Mouse (Mus musculus) lung, embryonic 16.5 days (tissue): ENCODE data around the gene Vsx1. TPM values are rescaled to one million over a fixed set of nuclear protein-coding genes. Genes with fewer than 3 reads are reported as not detected.
A peak's percentile ranks its signal among the peaks of the same experiment; 100 is the strongest.

Source experiments
- ATAC-seq: fragments of 200-750 bp; cut with Nextera tagmentation; 2 replicates; pipeline ENCODE4 v1.8.0; 2017; ENCODE audit warnings: low read depth, mild to moderate bottlenecking, moderate library complexity
- H3K27ac ChIP-seq: fragments of 300-500 bp; sonication (generic); 2 replicates; pipeline ENCODE4 v1.5.1; 2014; ENCODE audit warnings: mild to moderate bottlenecking, control low read depth, low read length
- H3K27me3 ChIP-seq: fragments of 300-500 bp; sonication (generic); 2 replicates; pipeline ENCODE4 v1.6.1; 2014; ENCODE audit warnings: low read depth, low read length, mixed read lengths; ENCODE audit not compliant: control insufficient read depth, insufficient read depth
- H3K36me3 ChIP-seq: fragments of 300-500 bp; sonication (generic); 2 replicates; pipeline ENCODE4 v1.6.1; 2014; ENCODE audit warnings: low read length; ENCODE audit not compliant: control insufficient read depth, insufficient read depth
- H3K4me1 ChIP-seq: fragments of 300-500 bp; sonication (generic); replicated peaks from 2 replicates; pipeline ENCODE4 v1.6.1; 2014; ENCODE audit warnings: low read length, mixed read lengths; ENCODE audit not compliant: control insufficient read depth, insufficient read depth
- H3K4me2 ChIP-seq: fragments of 300-500 bp; sonication (generic); 2 replicates; pipeline ENCODE4 v1.6.1; 2014; ENCODE audit warnings: low read depth, low read length, control low read depth
- H3K4me3 ChIP-seq: fragments of 300-500 bp; sonication (generic); 2 replicates; pipeline ENCODE4 v1.5.1; 2014; ENCODE audit warnings: mild to moderate bottlenecking, low read length, control low read depth
- H3K9ac ChIP-seq: fragments of 300-500 bp; sonication (generic); 2 replicates; pipeline ENCODE4 v1.6.1; 2014; ENCODE audit warnings: low read length, control low read depth
- H3K9me3 ChIP-seq: fragments of 300-500 bp; sonication (generic); 2 replicates; pipeline ENCODE4 v1.6.1; 2016; ENCODE audit warnings: low read length; ENCODE audit not compliant: control insufficient read depth
- WGBS: fragments of 180-500 bp; shearing (Covaris S2); extraction: QIAGEN DNeasy Blood & Tissue Kit; methylation state at CpG from one replicate; pipeline ENCODE4 v1.1.7; 2014; 5-methylcytosine and 5-hydroxymethylcytosine counted together
- polyA plus RNA-seq: library from polyadenylated mRNA; unstranded; fragments of >200 nt; fragmentation: Nextera tagmentation; extraction: Ambion mirVana; gene quantifications from 2 replicates; pipeline ENCODE4 v1.2.1, GENCODE M21; 2015

The Vsx1 gene
- polyA plus RNA-seq, result not detected in 2 replicates

DNA sequence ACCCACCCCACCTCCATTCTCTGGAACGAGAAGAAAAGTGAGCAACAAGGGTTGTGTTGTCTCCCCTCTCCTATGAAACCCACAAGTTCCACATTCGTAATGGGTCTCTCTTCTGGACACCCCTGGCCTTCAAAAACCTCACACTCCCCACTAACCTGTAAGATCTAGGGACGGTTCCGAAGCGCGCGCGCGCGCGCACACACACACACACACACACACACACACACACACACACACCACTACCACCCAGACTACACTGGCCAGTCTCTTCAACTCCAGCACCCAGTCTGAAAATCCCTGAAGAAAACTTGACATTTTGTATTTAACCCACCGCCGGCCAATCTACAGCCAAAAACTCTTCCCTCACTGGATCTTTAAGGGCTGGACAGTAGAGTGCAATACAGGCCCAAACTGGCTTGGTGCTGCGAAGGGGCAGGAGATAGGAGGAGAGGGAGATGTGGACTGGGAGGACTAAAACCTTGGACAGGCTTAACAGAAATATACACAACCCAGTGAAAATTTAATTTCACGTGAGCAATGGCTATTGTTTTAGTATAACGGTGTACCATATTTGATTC lies at the start of gene Vsx1:
Gene Vsx1, minus strand, starts transcription at position 138 of the 578 bp plus-strand sequence.
- 53% methylated on average over 16 of the region's 16 CpGs for WGBS
- H3K27ac ChIP-seq, result no peak within 1 kb of the TSS
- peak within 1 kb of the TSS; percentile 57 for H3K4me2 ChIP-seq
- 0 out of 2 replicates have a peak, but pooled peaks cover 3% of the 10 kb centered on the region for H3K4me1 ChIP-seq
- peak within 1 kb of the TSS; percentile 29; the same call in 1 of the 2 replicates for H3K9ac ChIP-seq
- H3K4me3 ChIP-seq, result peak within 1 kb of the TSS; percentile 41
- ATAC-seq, result no peak
- peaks cover 54% of the 10 kb centered on the region for H3K27me3 ChIP-seq
- H3K36me3 ChIP-seq, result no peaks in the 10 kb centered on the region
- no peaks in the 10 kb centered on the region for H3K9me3 ChIP-seq

DNA sequence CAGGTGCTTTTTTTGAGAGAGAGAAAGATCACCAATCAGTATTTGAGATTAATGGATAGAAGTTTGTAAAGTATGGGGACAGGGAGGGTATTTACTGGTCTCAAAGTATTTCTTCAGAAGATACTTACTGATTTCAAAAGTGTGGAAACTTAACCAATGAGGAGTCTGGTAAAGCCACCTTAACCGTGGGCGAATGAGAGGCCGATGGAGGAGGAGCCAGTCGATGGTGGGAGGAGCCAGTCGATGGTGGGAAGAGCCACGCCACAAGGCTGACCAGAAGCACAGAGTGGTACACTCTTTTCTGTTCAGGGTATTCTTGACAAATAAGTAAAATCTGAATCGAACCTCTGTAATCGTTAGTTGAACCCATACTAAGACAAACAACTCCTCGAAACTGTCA lies 48.7 kb upstream of the Vsx1 start:
- no peaks in the 10 kb centered on the region for H3K36me3 ChIP-seq
- no peak overlapping the region for H3K4me2 ChIP-seq
- no peaks in the 10 kb centered on the region for H3K4me1 ChIP-seq
- no peak for ATAC-seq
- H3K9me3 ChIP-seq, result no peaks in the 10 kb centered on the region
- H3K4me3 ChIP-seq, result no peak overlapping the region
- no peaks in the 10 kb centered on the region for H3K27me3 ChIP-seq
- no peak overlapping the region for H3K27ac ChIP-seq
- no peak overlapping the region for H3K9ac ChIP-seq
- 77% methylated on average over 9 of the region's 9 CpGs for WGBS

GRCm38 (mm10) chr2:150735756-150736576 lies 46.8 kb upstream of the Vsx1 start:
- no peaks in the 10 kb centered on the region for H3K4me1 ChIP-seq
- no peak overlapping the region for H3K4me3 ChIP-seq
- no peak overlapping the region for H3K4me2 ChIP-seq
- H3K36me3 ChIP-seq, result no peaks in the 10 kb centered on the region
- no peaks in the 10 kb centered on the region for H3K9me3 ChIP-seq
- WGBS, result 59% methylated on average over 11 of the region's 11 CpGs
- H3K27me3 ChIP-seq, result no peaks in the 10 kb centered on the region
- no peak for ATAC-seq
- no peak overlapping the region for H3K9ac ChIP-seq
- H3K27ac ChIP-seq, result no peak overlapping the region

GRCm38 (mm10) chr2:150712167-150712674 lies 23.1 kb upstream of the Vsx1 start:
- ATAC-seq, result no peak
- Histone ChIP-seq H3K27ac (no peak overlapping the region), H3K4me3 (no peak overlapping the region), H3K27me3 (no peaks in the 10 kb centered on the region), H3K9ac (no peak overlapping the region), H3K4me2 (no peak overlapping the region), H3K36me3 (no peaks in the 10 kb centered on the region), H3K4me1 (no peaks in the 10 kb centered on the region), H3K9me3 (no peaks in the 10 kb centered on the region)
- WGBS, result 82% methylated on average over 4 of the region's 4 CpGs

GRCm38 (mm10) chr2:150691481-150692170 lies 2.5 kb upstream of the Vsx1 start:
- Histone ChIP-seq H3K9ac (no peak overlapping the region), H3K36me3 (no peaks in the 10 kb centered on the region), H3K4me3 (no peak overlapping the region), H3K9me3 (no peaks in the 10 kb centered on the region), H3K27ac (no peak overlapping the region), H3K27me3 (peaks cover 49% of the 10 kb centered on the region), H3K4me1 (0 out of 2 replicates have a peak, but pooled peaks cover 3% of the 10 kb centered on the region), H3K4me2 (no peak overlapping the region)
- no peak for ATAC-seq
- WGBS, result 62% methylated on average over 6 of the region's 6 CpGs

DNA sequence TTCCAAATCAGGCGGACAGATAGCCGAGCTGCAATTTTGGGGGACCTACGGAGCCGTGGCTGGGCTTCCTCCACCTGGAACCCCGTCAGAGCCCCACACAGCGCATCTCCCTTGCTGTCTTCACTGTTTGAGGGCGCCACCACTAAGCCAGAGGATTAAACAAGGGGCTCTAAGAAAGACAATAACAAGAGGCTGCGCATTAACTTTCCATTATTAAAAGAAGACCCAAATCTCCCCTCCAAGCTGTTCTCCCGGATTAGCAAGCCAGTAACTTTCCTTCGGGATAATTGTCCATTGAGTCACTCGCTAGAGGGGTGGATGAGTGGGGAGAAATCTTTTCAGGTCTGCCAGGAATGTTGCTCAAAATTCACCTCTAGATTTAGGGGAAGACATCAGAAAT lies 1.1 kb upstream of the Vsx1 start:
- Histone ChIP-seq H3K36me3 (no peaks in the 10 kb centered on the region), H3K27me3 (peaks cover 54% of the 10 kb centered on the region), H3K4me1 (0 out of 2 replicates have a peak, but pooled peaks cover 3% of the 10 kb centered on the region), H3K9me3 (no peaks in the 10 kb centered on the region), H3K4me2 (no peak overlapping the region), H3K4me3 (no peak overlapping the region), H3K9ac (no peak overlapping the region), H3K27ac (no peak overlapping the region)
- 9% methylated on average over 11 of the region's 11 CpGs for WGBS
- ATAC-seq, result no peak

GRCm38 (mm10) chr2:150688541-150689186 lies 496 bp downstream of the Vsx1 start:
- Histone ChIP-seq H3K9ac (peak overlapping the region; percentile 29; the same call in 1 of the 2 replicates), H3K27ac (no peak overlapping the region), H3K36me3 (no peaks in the 10 kb centered on the region), H3K4me2 (peak overlapping the region; percentile 57), H3K9me3 (no peaks in the 10 kb centered on the region), H3K4me3 (peak overlapping the region; percentile 41), H3K4me1 (0 out of 2 replicates have a peak, but pooled peaks cover 3% of the 10 kb centered on the region), H3K27me3 (peaks cover 54% of the 10 kb centered on the region)
- ATAC-seq, result no peak; the same call in 1 of the 2 replicates
- under 1% methylated on average over 44 of the region's 44 CpGs for whole genome bisulfite sequencing

DNA sequence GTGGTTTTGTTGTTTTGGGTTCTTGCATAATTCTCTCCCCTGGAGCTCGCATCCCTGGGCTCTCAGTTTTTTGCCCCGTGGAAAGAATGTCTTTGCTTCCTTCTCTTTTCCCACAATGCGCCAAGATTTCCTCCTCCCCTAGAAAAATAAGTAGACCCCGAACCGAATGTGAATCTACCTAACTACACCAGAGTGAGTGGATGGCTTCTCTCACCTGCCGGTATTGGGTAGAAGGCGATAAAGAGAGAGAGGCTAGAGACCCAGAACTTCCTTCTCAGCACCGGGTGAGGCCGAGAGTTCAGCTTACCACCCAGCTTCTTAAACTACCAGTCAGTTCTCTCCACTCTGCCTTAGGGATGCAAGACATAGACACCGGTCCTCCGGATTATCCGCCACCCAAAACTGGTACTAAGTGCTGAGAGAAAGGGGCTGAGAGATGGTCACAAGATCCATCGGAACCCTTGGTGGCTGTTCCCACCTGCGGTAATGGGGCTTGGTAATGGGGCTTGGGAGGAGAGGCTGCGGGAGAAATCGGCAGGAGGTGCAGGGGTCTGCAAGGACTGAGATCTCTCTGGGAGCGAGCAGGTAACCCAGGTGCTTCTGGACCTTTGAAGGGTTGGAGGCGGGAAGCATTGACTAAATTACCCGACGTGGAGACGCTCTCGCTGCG lies 1.2 kb downstream of the Vsx1 start:
- no peak for ATAC-seq
- WGBS, result 4% methylated on average over 23 of the region's 23 CpGs
- Histone ChIP-seq H3K27me3 (peaks cover 54% of the 10 kb centered on the region), H3K9me3 (no peaks in the 10 kb centered on the region), H3K27ac (no peak overlapping the region), H3K36me3 (no peaks in the 10 kb centered on the region), H3K4me1 (0 out of 2 replicates have a peak, but pooled peaks cover 3% of the 10 kb centered on the region), H3K9ac (no peak overlapping the region; the same call in 1 of the 2 replicates), H3K4me3 (peak overlapping the region; percentile 41), H3K4me2 (peak overlapping the region; percentile 57)
